Mouse (Mus musculus) CH12.LX (cell line): ENCODE results near the gene Clk2. TPM values are rescaled to one million over a fixed set of nuclear protein-coding genes. Genes with fewer than 3 reads are reported as not detected.

ENCODE experiments used
- DNase-seq: peaks from one replicate; pipeline ENCODE4 v3.0.0-alpha.2; 2013; ENCODE audit errors: extremely low read depth
- H3K27ac ChIP-seq: 2 replicates; pipeline ENCODE4 v1.5.1; 2012; ENCODE audit warnings: low read depth, mild to moderate bottlenecking, control low read depth, moderate library complexity; ENCODE audit not compliant: insufficient read depth
- H3K27me3 ChIP-seq: replicated peaks from 2 replicates; pipeline ENCODE3; 2012; ENCODE audit warnings: inconsistent platforms
- H3K36me3 ChIP-seq, 2 experiments: replicated peaks in 1 of 2; 2 replicates each; pipeline versions ENCODE3 to v1.6.1; 2012; ENCODE audit warnings: inconsistent platforms in 1 of 2, low read length in 1 of 2, mild to moderate bottlenecking in 1 of 2, mixed read lengths in 1 of 2, moderate library complexity in 1 of 2; ENCODE audit not compliant: control insufficient read depth in 1 of 2, insufficient read depth in 1 of 2
- H3K4me1 ChIP-seq, 2 experiments: 2 replicates each; pipeline ENCODE4 v1.6.1; 2012; ENCODE audit warnings: inconsistent platforms in 1 of 2, moderate library complexity in 1 of 2; ENCODE audit not compliant: insufficient read depth in 2 of 2, control insufficient read depth in 1 of 2
- H3K4me2 ChIP-seq: 2 replicates; pipeline ENCODE4 v1.6.1; 2012; ENCODE audit warnings: low read depth, mild to moderate bottlenecking, control low read depth; ENCODE audit not compliant: poor library complexity, insufficient read depth, severe bottlenecking
- H3K4me3 ChIP-seq, 3 experiments: fragments of 150-350 bp in 1 of 3; sonication (generic) in 1 of 3; replicated peaks in 1 of 3; 2 replicates each; pipeline versions ENCODE3 to v1.5.1; 2011 to 2012; ENCODE audit warnings: low read depth in 2 of 3, low read length in 2 of 3, mild to moderate bottlenecking in 2 of 3, moderate library complexity in 2 of 3, control low read depth in 1 of 3, improper control_type of control experiment in 1 of 3, inconsistent platforms in 1 of 3, mixed read lengths in 1 of 3; ENCODE audit not compliant: poor library complexity in 1 of 3
- H3K79me2 ChIP-seq: replicated peaks from 2 replicates; pipeline ENCODE4 v1.6.1; 2012; ENCODE audit warnings: mild to moderate bottlenecking, moderate library complexity; ENCODE audit not compliant: control insufficient read depth, poor library complexity, insufficient read depth, severe bottlenecking; ENCODE audit errors: extremely low read depth
- H3K9ac ChIP-seq: 2 replicates; pipeline ENCODE4 v1.6.1; 2012; ENCODE audit warnings: low read depth, mild to moderate bottlenecking, control low read depth, moderate library complexity; ENCODE audit not compliant: insufficient read depth
- H3K9me3 ChIP-seq: replicated peaks from 2 replicates; pipeline ENCODE3; 2012; ENCODE audit warnings: low read length, inconsistent platforms, mixed read lengths
- BHLHE40 ChIP-seq: IDR thresholded peaks from 2 replicates; pipeline ENCODE4 v1.6.1; 2011; ENCODE audit warnings: mild to moderate bottlenecking, low read depth, low read length, improper control_type of control experiment
- CHD1 ChIP-seq: IDR thresholded peaks from 2 replicates; pipeline ENCODE4 v1.6.1; 2012; ENCODE audit warnings: low read depth, low read length, improper control_type of control experiment, inconsistent platforms
- CHD2 ChIP-seq: IDR thresholded peaks from 2 replicates; pipeline ENCODE4 v1.6.1; 2011; ENCODE audit warnings: low read length, improper control_type of control experiment
- E2F4 ChIP-seq: IDR thresholded peaks from 2 replicates; pipeline ENCODE4 v1.6.1; 2011; ENCODE audit warnings: low read depth, low read length, improper control_type of control experiment; ENCODE audit not compliant: insufficient replicate concordance
- ETS1 ChIP-seq: conservative IDR thresholded peaks from 2 replicates; pipeline ENCODE4 v1.6.1; 2012; ENCODE audit warnings: low read depth, mild to moderate bottlenecking, inconsistent platforms, low read length, improper control_type of control experiment, moderate library complexity
- HCFC1 ChIP-seq: IDR thresholded peaks from 2 replicates; pipeline ENCODE4 v1.6.1; 2012; ENCODE audit warnings: low read depth, mild to moderate bottlenecking, inconsistent platforms, low read length, improper control_type of control experiment
- JUN ChIP-seq: IDR thresholded peaks from 2 replicates; pipeline ENCODE4 v1.6.1; 2011; ENCODE audit warnings: low read depth, mild to moderate bottlenecking, low read length, improper control_type of control experiment, moderate library complexity; ENCODE audit not compliant: insufficient read depth
- KAT2A ChIP-seq: IDR thresholded peaks from 2 replicates; pipeline ENCODE4 v1.6.1; 2012; ENCODE audit warnings: low read length, improper control_type of control experiment, inconsistent platforms; ENCODE audit not compliant: insufficient replicate concordance
- MEF2A ChIP-seq: IDR thresholded peaks from 2 replicates; pipeline ENCODE4 v1.6.1; 2014; ENCODE audit warnings: low read depth, mild to moderate bottlenecking, inconsistent platforms, low read length, improper control_type of control experiment, borderline replicate concordance
- MYC ChIP-seq: IDR thresholded peaks from 2 replicates; pipeline ENCODE4 v1.6.1; 2011; ENCODE audit warnings: low read depth, mild to moderate bottlenecking, improper control_type of control experiment, low read length
- NRF1 ChIP-seq: IDR thresholded peaks from 2 replicates; pipeline ENCODE4 v1.6.1; 2014; ENCODE audit warnings: low read depth, mild to moderate bottlenecking, inconsistent platforms, low read length, improper control_type of control experiment, moderate library complexity
- PAX5 ChIP-seq: IDR thresholded peaks from 2 replicates; pipeline ENCODE4 v1.6.1; 2012; ENCODE audit warnings: low read length, inconsistent platforms, mixed read lengths
- RAD21 ChIP-seq: IDR thresholded peaks from 2 replicates; pipeline ENCODE4 v1.6.1; 2011; ENCODE audit warnings: low read depth, mild to moderate bottlenecking, low read length, improper control_type of control experiment, moderate library complexity
- TCF12 ChIP-seq: IDR thresholded peaks from 2 replicates; pipeline ENCODE4 v1.6.1; 2014; ENCODE audit warnings: low read depth, mild to moderate bottlenecking, inconsistent platforms, low read length, improper control_type of control experiment
- USF1 ChIP-seq: IDR thresholded peaks from 2 replicates; pipeline ENCODE4 v1.6.1; 2014; ENCODE audit warnings: low read depth, mild to moderate bottlenecking, inconsistent platforms, low read length, improper control_type of control experiment
- dilution Hi-C: fragments of 300-500 bp; cut with MboI; formaldehyde crosslinking; loops from 2 replicates; pipeline ENCODE4 v1.14.3; 2020; ENCODE audit warnings: low sequenced_read_pairs; ENCODE audit not compliant: extremely low pct_unique_long_range_greater_than_20kb, extremely low pct_ligation_motif_present
- in situ Hi-C: fragments of 300-500 bp; cut with MboI; formaldehyde crosslinking; loops from 3 replicates; pipeline ENCODE4 v1.14.3; 2019; ENCODE audit warnings: low sequenced_read_pairs, low pct_ligation_motif_present, low pct_unique_long_range_greater_than_20kb, mixed read lengths
- polyA plus RNA-seq: library from polyadenylated mRNA; unstranded; fragments of >175 nt; gene quantifications from 2 replicates; pipeline ENCODE4 v1.2.1, GENCODE M21; 2012; ENCODE audit warnings: low read depth; ENCODE audit not compliant: insufficient read length
- total RNA-seq, 2 experiments: library from RNA; depleted of rRNA; stranded (reverse); fragments of 300-350 nt in 1 of 2; fragments of >200 nt in 1 of 2; gene quantifications; 2 replicates each; pipeline ENCODE4 v1.2.3; 2012 to 2014

The Clk2 gene
- total and polyA plus RNA-seq, 3 experiments = 18.8 to 72.0 (median 29.9) TPM

DNA sequence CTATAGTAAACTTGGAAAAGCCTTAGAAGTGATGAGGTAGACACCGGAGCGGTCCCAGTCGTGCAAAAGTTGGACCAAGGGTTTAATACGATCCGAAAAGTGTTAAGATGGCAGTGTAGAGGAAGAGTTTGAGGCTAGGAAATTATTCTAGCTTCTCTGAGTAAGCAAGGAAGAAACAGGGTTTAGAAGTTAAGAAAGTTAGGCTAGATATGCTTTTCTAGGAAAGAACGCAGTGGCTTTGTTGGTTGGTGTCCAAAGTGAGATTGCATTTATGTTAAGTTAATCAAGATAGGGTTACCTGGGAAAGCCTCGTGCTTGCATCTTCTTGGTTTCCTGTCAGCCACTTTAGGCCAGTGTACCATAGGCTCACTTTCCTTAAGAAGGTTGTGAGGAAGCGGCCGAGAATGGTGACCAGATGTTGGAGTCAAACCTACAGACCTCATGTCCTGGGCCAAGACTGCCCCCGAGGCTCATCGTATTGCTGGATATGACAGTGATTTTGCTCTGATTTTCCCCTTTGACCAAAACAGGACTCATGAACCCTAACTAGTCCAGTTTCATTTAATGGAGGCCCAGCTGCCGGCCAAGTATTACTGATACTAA is 774 bp downstream of the Clk2 start:
- no peaks in the 10 kb centered on the region for H3K27me3 ChIP-seq
- H3K4me1 ChIP-seq = peaks cover 8 to 31% of the 10 kb centered on the region in 2 experiments
- H3K9me3 ChIP-seq = no peaks in the 10 kb centered on the region
- in situ Hi-C loops (no loop called here), dilution Hi-C loops (no loop called here)
- peak overlapping the region; percentile 81 for H3K9ac ChIP-seq
- peak overlapping the region; percentile 76 to 84 (median 81) for H3K4me3 ChIP-seq
- H3K4me2 ChIP-seq = peak overlapping the region; percentile 88
- TF ChIP-seq USF1 (no peak), MYC (0 out of 2 replicates have a peak, but pooled peaks have one; percentile 19), NRF1 (0 out of 2 replicates have a peak, but pooled peaks have one; percentile 6), E2F4 (no peak), CHD1 (0 out of 2 replicates have a peak, but pooled peaks have one; percentile 5)
- H3K27ac ChIP-seq = peak overlapping the region; percentile 71
- peak; percentile 22 for DNase-seq
- peaks cover 22% of the 10 kb centered on the region for H3K79me2 ChIP-seq
- peaks cover 36 to 41% of the 10 kb centered on the region in 2 experiments for H3K36me3 ChIP-seq

DNA sequence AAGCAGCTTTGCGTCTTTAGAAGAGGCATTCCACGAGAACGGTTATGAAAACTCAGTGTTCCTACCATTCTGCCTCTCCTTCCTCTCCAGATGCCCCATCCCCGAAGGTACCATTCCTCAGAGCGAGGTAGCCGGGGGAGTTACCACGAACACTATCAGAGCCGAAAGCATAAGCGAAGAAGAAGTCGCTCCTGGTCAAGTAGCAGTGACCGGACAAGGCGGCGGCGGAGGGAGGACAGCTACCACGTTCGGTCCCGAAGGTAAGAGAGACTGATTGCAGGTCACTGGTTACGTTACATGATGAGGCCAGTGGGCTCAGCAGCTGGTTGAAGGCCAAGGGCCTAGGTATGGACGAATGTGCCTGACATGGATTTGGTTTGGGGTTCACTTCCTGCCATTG is 2.4 kb downstream of the Clk2 start:
- Histone ChIP-seq H3K9ac (no peak overlapping the region), H3K27me3 (no peaks in the 10 kb centered on the region), H3K36me3 (peaks cover 45 to 53% of the 10 kb centered on the region in 2 experiments), H3K9me3 (no peaks in the 10 kb centered on the region), H3K4me1 (peaks cover 8 to 27% of the 10 kb centered on the region in 2 experiments), H3K4me3 (no peak overlapping the region), H3K4me2 (no peak overlapping the region), H3K27ac (no peak overlapping the region), H3K79me2 (peaks cover 22% of the 10 kb centered on the region)
- in situ Hi-C loops = no loop called here
- dilution Hi-C loops = no loop called here
- no peak for TF ChIP-seq ETS1
- no peak for TF ChIP-seq PAX5
- no peak for TF ChIP-seq TCF12
- TF ChIP-seq RAD21 = no peak
- no peak for TF ChIP-seq KAT2A
- TF ChIP-seq JUN = no peak
- TF ChIP-seq CHD2 = no peak
- TF ChIP-seq BHLHE40 = no peak
- no peak for TF ChIP-seq HCFC1
- no peak for TF ChIP-seq MEF2A
- no peak for DNase-seq
